Mouse (Mus musculus) kidney, embryonic 15.5 days (tissue): Measurements from ENCODE around the gene Mb21d2. TPM values are rescaled to one million over a fixed set of nuclear protein-coding genes. Genes with fewer than 3 reads are reported as not detected.
A peak's percentile ranks its signal among the peaks of the same experiment; 100 is the strongest.

Experiments used
- ATAC-seq: fragments of 200-750 bp; cut with Nextera tagmentation; replicated peaks from 2 replicates; pipeline ENCODE4 v1.8.0; 2017; ENCODE audit warnings: moderate TSS enrichment; ENCODE audit not compliant: low FRiP score
- H3K27ac ChIP-seq: fragments of 300-500 bp; sonication (generic); 2 replicates; pipeline ENCODE4 v1.5.1; 2015; ENCODE audit warnings: mild to moderate bottlenecking, inconsistent platforms
- H3K27me3 ChIP-seq: fragments of 300-500 bp; sonication (generic); 2 replicates; pipeline ENCODE4 v1.6.1; 2015; ENCODE audit warnings: inconsistent platforms
- H3K36me3 ChIP-seq: fragments of 300-500 bp; sonication (generic); 2 replicates; pipeline ENCODE4 v1.6.1; 2015; ENCODE audit warnings: inconsistent platforms
- H3K4me1 ChIP-seq: fragments of 300-500 bp; sonication (generic); 2 replicates; pipeline ENCODE4 v1.6.1; 2015; ENCODE audit warnings: inconsistent platforms
- H3K4me2 ChIP-seq: fragments of 300-500 bp; sonication (generic); 2 replicates; pipeline ENCODE4 v1.6.1; 2015; ENCODE audit warnings: moderate library complexity, mild to moderate bottlenecking, inconsistent platforms
- H3K4me3 ChIP-seq: fragments of 300-500 bp; sonication (generic); replicated peaks from 2 replicates; pipeline ENCODE4 v1.5.1; 2015; ENCODE audit warnings: mild to moderate bottlenecking, inconsistent platforms
- H3K9ac ChIP-seq: fragments of 300-500 bp; sonication (generic); 2 replicates; pipeline ENCODE4 v1.6.1; 2015; ENCODE audit warnings: mild to moderate bottlenecking, inconsistent platforms
- H3K9me3 ChIP-seq: fragments of 300-500 bp; sonication (generic); replicated peaks from 2 replicates; pipeline ENCODE4 v1.6.1; 2016; ENCODE audit warnings: inconsistent platforms
- WGBS: fragments of 180-500 bp; shearing (Covaris S2); methylation state at CpG from one replicate; pipeline ENCODE4 v1.1.7; 2015; ENCODE audit warnings: mixed read lengths; 5-methylcytosine and 5-hydroxymethylcytosine counted together
- polyA plus RNA-seq: library from polyadenylated mRNA; unstranded; fragments of >200 nt; fragmentation: Nextera tagmentation; extraction: Ambion mirVana; gene quantifications from 2 replicates; pipeline ENCODE4 v1.2.1, GENCODE M21; 2015

The Mb21d2 gene
- polyA plus RNA-seq, 1 experiment from 2014 or later: 6.7 TPM

GRCm38 (mm10) chr16:28850881-28851280 is 78.6 kb downstream of the Mb21d2 start:
- no peaks in the 10 kb centered on the region for H3K9me3 ChIP-seq
- peaks cover 25% of the 10 kb centered on the region for H3K4me1 ChIP-seq
- H3K27ac ChIP-seq: peak overlapping the region; percentile 75
- peak overlapping the region; percentile 51 for H3K4me2 ChIP-seq
- peak overlapping the region; percentile 17 for H3K4me3 ChIP-seq
- H3K27me3 ChIP-seq: no peaks in the 10 kb centered on the region
- WGBS: 31% methylated on average over 14 of the region's 14 CpGs
- peaks cover 7% of the 10 kb centered on the region; the same call in 1 of the 2 replicates for H3K36me3 ChIP-seq
- peak; percentile 65 for ATAC-seq
- H3K9ac ChIP-seq: no peak overlapping the region

- Histone ChIP-seq H3K9ac (no peak overlapping the region), H3K9me3 (no peaks in the 10 kb centered on the region), H3K4me2 (no peak overlapping the region), H3K27ac (no peak overlapping the region), H3K36me3 (peaks cover 7% of the 10 kb centered on the region; the same call in 1 of the 2 replicates), H3K4me3 (no peak overlapping the region), H3K27me3 (no peaks in the 10 kb centered on the region), H3K4me1 (peaks cover 27% of the 10 kb centered on the region)
- WGBS: 84% methylated on average over 11 of the region's 11 CpGs
- ATAC-seq: no peak
These were observed 83.3 kb downstream of the Mb21d2 start for GRCm38 (mm10) chr16:28846123-28846522.

- H3K27me3 ChIP-seq: no peaks in the 10 kb centered on the region
- WGBS: 77% methylated on average over 3 of the region's 3 CpGs
- peaks cover 7% of the 10 kb centered on the region; the same call in 1 of the 2 replicates for H3K36me3 ChIP-seq
- H3K9ac ChIP-seq: no peak overlapping the region
- no peak overlapping the region for H3K4me2 ChIP-seq
- peaks cover 28% of the 10 kb centered on the region for H3K4me1 ChIP-seq
- H3K4me3 ChIP-seq: no peak overlapping the region
- no peak for ATAC-seq
- H3K9me3 ChIP-seq: no peaks in the 10 kb centered on the region
- no peak overlapping the region for H3K27ac ChIP-seq
These were observed 84.1 kb downstream of the Mb21d2 start for GRCm38 (mm10) chr16:28845336-28845735.

- Histone ChIP-seq H3K4me3 (no peak overlapping the region), H3K9ac (no peak overlapping the region), H3K4me2 (peak overlapping the region; percentile 41), H3K9me3 (no peaks in the 10 kb centered on the region), H3K4me1 (peaks cover 35% of the 10 kb centered on the region), H3K27me3 (no peaks in the 10 kb centered on the region), H3K36me3 (no peaks in the 10 kb centered on the region), H3K27ac (peak overlapping the region; percentile 70)
- ATAC-seq: peak; percentile 60
- 12% methylated on average over 11 of the region's 11 CpGs for WGBS
These were observed 88.4 kb downstream of the Mb21d2 start for GRCm38 (mm10) chr16:28841102-28841501.

GRCm38 (mm10) chr16:28840075-28840974 is 89.1 kb downstream of the Mb21d2 start:
- Histone ChIP-seq H3K36me3 (no peaks in the 10 kb centered on the region), H3K27ac (peak overlapping the region; percentile 55), H3K4me2 (peak overlapping the region; percentile 38), H3K9me3 (no peaks in the 10 kb centered on the region), H3K27me3 (no peaks in the 10 kb centered on the region), H3K9ac (no peak overlapping the region), H3K4me3 (no peak overlapping the region), H3K4me1 (peaks cover 35% of the 10 kb centered on the region)
- peak; percentile 47 for ATAC-seq
- 40% methylated on average over 24 of the region's 24 CpGs for WGBS

- H3K4me3 ChIP-seq: no peak overlapping the region
- peaks cover 30% of the 10 kb centered on the region for H3K4me1 ChIP-seq
- H3K36me3 ChIP-seq: no peaks in the 10 kb centered on the region
- H3K4me2 ChIP-seq: no peak overlapping the region
- H3K9ac ChIP-seq: no peak overlapping the region
- ATAC-seq: no peak
- H3K9me3 ChIP-seq: no peaks in the 10 kb centered on the region
- no peaks in the 10 kb centered on the region for H3K27me3 ChIP-seq
- 82% methylated on average over 9 of the region's 9 CpGs for WGBS
- H3K27ac ChIP-seq: no peak overlapping the region
These were observed 89.9 kb downstream of the Mb21d2 start for GRCm38 (mm10) chr16:28839575-28839974.

- Histone ChIP-seq H3K9me3 (no peaks in the 10 kb centered on the region), H3K27me3 (no peaks in the 10 kb centered on the region), H3K4me3 (no peak overlapping the region), H3K4me2 (no peak overlapping the region), H3K27ac (no peak overlapping the region), H3K9ac (no peak overlapping the region), H3K4me1 (peaks cover 27% of the 10 kb centered on the region), H3K36me3 (no peaks in the 10 kb centered on the region)
- ATAC-seq: 0 out of 2 replicates have a peak, but pooled peaks have one; percentile 15
- 16% methylated on average over 12 of the region's 12 CpGs for WGBS
These were observed 91.5 kb downstream of the Mb21d2 start for GRCm38 (mm10) chr16:28838016-28838415.

GRCm38 (mm10) chr16:28832085-28832635 is 97.3 kb downstream of the Mb21d2 start:
- WGBS: 56% methylated on average over 12 of the region's 12 CpGs
- ATAC-seq: no peak

GRCm38 (mm10) chr16:28829263-28829955 is 100.1 kb downstream of the Mb21d2 start:
- no peaks in the 10 kb centered on the region for H3K9me3 ChIP-seq
- peaks cover 11% of the 10 kb centered on the region; the same call in 1 of the 2 replicates for H3K4me1 ChIP-seq
- ATAC-seq: peak; percentile 50; the same call in 1 of the 2 replicates
- 83% methylated on average over 10 of the region's 10 CpGs for WGBS
- no peaks in the 10 kb centered on the region for H3K27me3 ChIP-seq
- H3K4me2 ChIP-seq: no peak overlapping the region
- no peak overlapping the region for H3K27ac ChIP-seq
- H3K9ac ChIP-seq: no peak overlapping the region
- no peak overlapping the region for H3K4me3 ChIP-seq
- H3K36me3 ChIP-seq: peaks cover 28% of the 10 kb centered on the region

More at GRCm38 (mm10) chr16:28832085-28832635, 97.3 kb downstream of the Mb21d2 start:
- H3K27me3 ChIP-seq: no peaks in the 10 kb centered on the region
- H3K27ac ChIP-seq: no peak overlapping the region
- H3K36me3 ChIP-seq: peaks cover 15% of the 10 kb centered on the region
- no peak overlapping the region for H3K4me2 ChIP-seq
- no peak overlapping the region for H3K9ac ChIP-seq
- H3K9me3 ChIP-seq: no peaks in the 10 kb centered on the region
- peaks cover 19% of the 10 kb centered on the region; the same call in 1 of the 2 replicates for H3K4me1 ChIP-seq
- no peak overlapping the region for H3K4me3 ChIP-seq

GRCm38 (mm10) chr16:28824781-28825180 is 104.7 kb downstream of the Mb21d2 start:
- Histone ChIP-seq H3K4me2 (no peak overlapping the region), H3K27ac (no peak overlapping the region), H3K36me3 (peaks cover 28% of the 10 kb centered on the region), H3K4me3 (no peak overlapping the region), H3K4me1 (peaks cover 4% of the 10 kb centered on the region; the same call in 1 of the 2 replicates), H3K27me3 (no peaks in the 10 kb centered on the region), H3K9ac (no peak overlapping the region), H3K9me3 (no peaks in the 10 kb centered on the region)
- 95% methylated on average over 8 of the region's 8 CpGs for WGBS
- no peak for ATAC-seq

- 65% methylated on average over 6 of the region's 6 CpGs for WGBS
- H3K4me2 ChIP-seq: no peak overlapping the region
- no peak overlapping the region for H3K27ac ChIP-seq
- H3K9ac ChIP-seq: no peak overlapping the region
- no peak overlapping the region for H3K4me3 ChIP-seq
- no peaks in the 10 kb centered on the region for H3K9me3 ChIP-seq
- no peaks in the 10 kb centered on the region for H3K27me3 ChIP-seq
- no peaks in the 10 kb centered on the region for H3K4me1 ChIP-seq
- no peak for ATAC-seq
- H3K36me3 ChIP-seq: peaks cover 13% of the 10 kb centered on the region
These were observed 107.7 kb downstream of the Mb21d2 start for GRCm38 (mm10) chr16:28821774-28822173.
